Mouse (Mus musculus): ENCODE results near the gene Cldn2. TPM values are rescaled to one million over a fixed set of nuclear protein-coding genes. Genes with fewer than 3 reads are reported as not detected.

The Cldn2 gene
- polyA plus RNA-seq, 1 experiment from 2014 or later: not detected

- H3K4me2 ChIP-seq: no peak overlapping the region
- no peak overlapping the region for H3K27ac ChIP-seq (ENCODE audit: low read depth)
- no peak for TF ChIP-seq CTCF (IDR thresholded peaks at IDR 0.05; ENCODE audit: low read depth)
- H3K4me3 ChIP-seq (ENCODE audit: low read depth, low read length): no peak overlapping the region
- ATAC-seq (ENCODE audit: insufficient read depth) (no peak), DNase-seq (no peak)
- no peaks in the 10 kb centered on the region for H3K4me1 ChIP-seq (ENCODE audit: insufficient read depth)
- H3K9me3 ChIP-seq (ENCODE audit: low read depth, low read length): no peaks in the 10 kb centered on the region
- no peak overlapping the region for H3K9ac ChIP-seq
- H3K27me3 ChIP-seq (ENCODE audit: insufficient read depth, low read length): no peaks in the 10 kb centered on the region
- H3K36me3 ChIP-seq (ENCODE audit: insufficient read depth): no peaks in the 10 kb centered on the region
- WGBS: 43% methylated on average over 4 of the region's 4 CpGs
Measured at GRCm38 (mm10) chrX:139777357-139777756, 23.3 kb upstream of the Cldn2 start.

GRCm38 (mm10) chrX:139778886-139779285 lies 21.7 kb upstream of the Cldn2 start:
- no peaks in the 10 kb centered on the region for H3K9me3 ChIP-seq (ENCODE audit: low read depth, low read length)
- 53% methylated on average over 1 of the region's 1 CpGs for WGBS
- TF ChIP-seq CTCF (IDR thresholded peaks at IDR 0.05; ENCODE audit: low read depth): no peak
- ATAC-seq (ENCODE audit: insufficient read depth): no peak
- H3K36me3 ChIP-seq (ENCODE audit: insufficient read depth): no peaks in the 10 kb centered on the region
- H3K27ac ChIP-seq (ENCODE audit: low read depth): no peak overlapping the region
- H3K27me3 ChIP-seq (ENCODE audit: insufficient read depth, low read length): no peaks in the 10 kb centered on the region
- no peak overlapping the region for H3K4me3 ChIP-seq (ENCODE audit: low read depth, low read length)
- no peak overlapping the region for H3K4me2 ChIP-seq
- H3K9ac ChIP-seq: no peak overlapping the region
- no peak for DNase-seq
- H3K4me1 ChIP-seq (ENCODE audit: insufficient read depth): no peaks in the 10 kb centered on the region

GRCm38 (mm10) chrX:139779401-139779800 lies 21.2 kb upstream of the Cldn2 start:
- Histone ChIP-seq H3K4me3 (ENCODE audit: low read depth, low read length) (no peak overlapping the region), H3K4me2 (no peak overlapping the region), H3K4me1 (ENCODE audit: insufficient read depth) (no peaks in the 10 kb centered on the region), H3K9me3 (ENCODE audit: low read depth, low read length) (no peaks in the 10 kb centered on the region), H3K36me3 (ENCODE audit: insufficient read depth) (no peaks in the 10 kb centered on the region), H3K9ac (no peak overlapping the region), H3K27ac (ENCODE audit: low read depth) (no peak overlapping the region), H3K27me3 (ENCODE audit: insufficient read depth, low read length) (no peaks in the 10 kb centered on the region)
- no peak for TF ChIP-seq CTCF (IDR thresholded peaks at IDR 0.05; ENCODE audit: low read depth)
- WGBS: 55% methylated on average over 5 of the region's 5 CpGs
- DNase-seq (peak; percentile 11), ATAC-seq (ENCODE audit: insufficient read depth) (no peak)

- Histone ChIP-seq H3K4me3 (ENCODE audit: low read depth, low read length) (no peak overlapping the region), H3K36me3 (ENCODE audit: insufficient read depth) (no peaks in the 10 kb centered on the region), H3K4me1 (ENCODE audit: insufficient read depth) (no peaks in the 10 kb centered on the region), H3K27ac (ENCODE audit: low read depth) (no peak overlapping the region), H3K4me2 (no peak overlapping the region), H3K27me3 (ENCODE audit: insufficient read depth, low read length) (no peaks in the 10 kb centered on the region), H3K9me3 (ENCODE audit: low read depth, low read length) (no peaks in the 10 kb centered on the region), H3K9ac (no peak overlapping the region)
- DNase-seq: peak; percentile 51
- 23% methylated on average over 3 of the region's 3 CpGs for WGBS
- peak; percentile 77 for ATAC-seq (ENCODE audit: insufficient read depth)
- no peak for TF ChIP-seq CTCF (IDR thresholded peaks at IDR 0.05; ENCODE audit: low read depth)
Measured at GRCm38 (mm10) chrX:139780988-139781387, 19.6 kb upstream of the Cldn2 start.

GRCm38 (mm10) chrX:139781563-139781962 lies 19.1 kb upstream of the Cldn2 start:
- H3K9me3 ChIP-seq (ENCODE audit: low read depth, low read length): no peaks in the 10 kb centered on the region
- H3K4me2 ChIP-seq: no peak overlapping the region
- H3K9ac ChIP-seq: no peak overlapping the region
- ATAC-seq (ENCODE audit: insufficient read depth) (no peak), DNase-seq (no peak)
- no peaks in the 10 kb centered on the region for H3K36me3 ChIP-seq (ENCODE audit: insufficient read depth)
- H3K27me3 ChIP-seq (ENCODE audit: insufficient read depth, low read length): no peaks in the 10 kb centered on the region
- no peak overlapping the region for H3K4me3 ChIP-seq (ENCODE audit: low read depth, low read length)
- no peaks in the 10 kb centered on the region for H3K4me1 ChIP-seq (ENCODE audit: insufficient read depth)
- H3K27ac ChIP-seq (ENCODE audit: low read depth): no peak overlapping the region
- no peak for TF ChIP-seq CTCF (IDR thresholded peaks at IDR 0.05; ENCODE audit: low read depth)
- WGBS: 63% methylated on average over 4 of the region's 4 CpGs

GRCm38 (mm10) chrX:139782278-139783044 lies 18.2 kb upstream of the Cldn2 start, which contains the start of gene Ripply1:
Gene Ripply1, minus strand, starts transcription at chrX:139782353.
- no peaks in the 10 kb centered on the region for H3K27me3 ChIP-seq (ENCODE audit: insufficient read depth, low read length)
- 61% methylated on average over 6 of the region's 6 CpGs for WGBS
- no peak for TF ChIP-seq CTCF (IDR thresholded peaks at IDR 0.05; ENCODE audit: low read depth)
- ATAC-seq (ENCODE audit: insufficient read depth) (no peak), DNase-seq (no peak)
- H3K4me2 ChIP-seq: no peak within 1 kb of the TSS
- H3K9ac ChIP-seq: no peak within 1 kb of the TSS
- no peak within 1 kb of the TSS for H3K27ac ChIP-seq (ENCODE audit: low read depth)
- H3K4me1 ChIP-seq (ENCODE audit: insufficient read depth): no peaks in the 10 kb centered on the region
- H3K36me3 ChIP-seq (ENCODE audit: insufficient read depth): no peaks in the 10 kb centered on the region
- no peak within 1 kb of the TSS for H3K4me3 ChIP-seq (ENCODE audit: low read depth, low read length)
- no peaks in the 10 kb centered on the region for H3K9me3 ChIP-seq (ENCODE audit: low read depth, low read length)

GRCm38 (mm10) chrX:139783045-139783422 lies 17.6 kb upstream of the Cldn2 start:
- Histone ChIP-seq H3K27me3 (ENCODE audit: insufficient read depth, low read length) (no peaks in the 10 kb centered on the region), H3K4me2 (no peak overlapping the region), H3K36me3 (ENCODE audit: insufficient read depth) (no peaks in the 10 kb centered on the region), H3K27ac (ENCODE audit: low read depth) (no peak overlapping the region), H3K4me1 (ENCODE audit: insufficient read depth) (no peaks in the 10 kb centered on the region), H3K9me3 (ENCODE audit: low read depth, low read length) (no peaks in the 10 kb centered on the region), H3K4me3 (ENCODE audit: low read depth, low read length) (no peak overlapping the region), H3K9ac (no peak overlapping the region)
- WGBS: 62% methylated on average over 3 of the region's 3 CpGs
- no peak for TF ChIP-seq CTCF (IDR thresholded peaks at IDR 0.05; ENCODE audit: low read depth)
- no peak for DNase-seq
- no peak for ATAC-seq (ENCODE audit: insufficient read depth)

Measured in lung, embryonic 14.5 days (tissue).